Mouse (Mus musculus) intestine, embryonic 14.5 days (tissue): ENCODE measurements at regions not wholly inside any gene's neighbourhood (a gene's known extent, or its start where the extent isn't known, plus 50 kb on each side); places are given as distances from the start of the nearest gene placed in this dataset.
A peak's percentile ranks its signal among the peaks of the same experiment; 100 is the strongest.

Source experiments
- ATAC-seq: fragments of 200-750 bp; cut with Nextera tagmentation; replicated peaks from 2 replicates; pipeline ENCODE4 v1.8.0; 2017; ENCODE audit warnings: low read depth, moderate number of reproducible peaks, moderate TSS enrichment, moderate library complexity; ENCODE audit not compliant: low FRiP score, low TSS enrichment
- DNase-seq: peaks from one replicate; pipeline ENCODE4 v3.0.0-alpha.2; 2018; ENCODE audit warnings: low spot score
- H3K27ac ChIP-seq: fragments of 300-500 bp; sonication (generic); 2 replicates; pipeline ENCODE4 v1.5.1; 2014; ENCODE audit warnings: low read depth, mild to moderate bottlenecking, control low read depth
- H3K27me3 ChIP-seq: fragments of 300-500 bp; sonication (generic); replicated peaks from 2 replicates; pipeline ENCODE4 v1.6.1; 2014; ENCODE audit warnings: low read length, control low read depth; ENCODE audit not compliant: control insufficient read depth, insufficient read depth
- H3K36me3 ChIP-seq: fragments of 300-500 bp; sonication (generic); 2 replicates; pipeline ENCODE4 v1.6.1; 2014; ENCODE audit warnings: low read length, control low read depth; ENCODE audit not compliant: control insufficient read depth, insufficient read depth
- H3K4me1 ChIP-seq: fragments of 300-500 bp; sonication (generic); replicated peaks from 2 replicates; pipeline ENCODE4 v1.6.1; 2014; ENCODE audit warnings: low read length, control low read depth, mixed read lengths; ENCODE audit not compliant: control insufficient read depth, insufficient read depth
- H3K4me2 ChIP-seq: fragments of 300-500 bp; sonication (generic); 2 replicates; pipeline ENCODE4 v1.6.1; 2014; ENCODE audit warnings: low read length
- H3K4me3 ChIP-seq: fragments of 300-500 bp; sonication (generic); 2 replicates; pipeline ENCODE4 v1.5.1; 2014; ENCODE audit warnings: low read depth, low read length, control low read depth, mixed read lengths
- H3K9ac ChIP-seq: fragments of 300-500 bp; sonication (generic); 2 replicates; pipeline ENCODE4 v1.6.1; 2014; ENCODE audit warnings: mild to moderate bottlenecking, low read length
- H3K9me3 ChIP-seq: fragments of 300-500 bp; sonication (generic); 2 replicates; pipeline ENCODE4 v1.6.1; 2016; ENCODE audit warnings: low read length, control low read depth; ENCODE audit not compliant: control insufficient read depth
- WGBS: fragments of 180-500 bp; shearing (Covaris S2); extraction: QIAGEN DNeasy Blood & Tissue Kit; methylation state at CpG from one replicate; pipeline ENCODE4 v1.1.7; 2014; 5-methylcytosine and 5-hydroxymethylcytosine counted together

GRCm38 (mm10) chr3:42065962-42066361 is 323.6 kb downstream of the D3Ertd751e start:
- WGBS: 61% methylated on average over 3 of the region's 3 CpGs

DNA sequence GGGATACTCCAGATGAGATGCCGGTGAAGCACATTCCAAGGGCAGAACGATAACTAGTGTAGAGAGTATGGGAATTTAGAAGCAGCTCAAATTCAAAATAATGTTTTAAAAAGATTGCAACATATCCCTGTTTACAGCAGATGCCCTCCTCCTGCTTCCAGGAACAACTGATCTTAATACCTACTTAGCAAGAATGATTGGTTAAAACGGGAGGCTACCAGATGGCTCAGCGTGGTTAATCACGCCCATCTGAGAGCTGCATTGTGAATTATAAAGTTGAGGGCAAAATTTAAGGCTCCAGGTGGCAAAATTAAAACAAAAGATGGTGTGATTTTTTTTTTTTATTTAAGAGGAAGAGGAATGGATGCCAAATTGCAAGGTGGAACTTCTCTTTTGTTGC is 324.6 kb downstream of the D3Ertd751e start:
- no peak overlapping the region for H3K9ac ChIP-seq
- no peak overlapping the region for H3K27ac ChIP-seq
- ATAC-seq: no peak
- H3K4me1 ChIP-seq: no peaks in the 10 kb centered on the region
- no peaks in the 10 kb centered on the region for H3K36me3 ChIP-seq
- no peaks in the 10 kb centered on the region for H3K9me3 ChIP-seq
- no peak overlapping the region for H3K4me2 ChIP-seq
- no peak for DNase-seq
- 86% methylated on average over 5 of the region's 5 CpGs for WGBS
- no peak overlapping the region for H3K4me3 ChIP-seq
- no peaks in the 10 kb centered on the region for H3K27me3 ChIP-seq

More at GRCm38 (mm10) chr3:42065962-42066361, 323.6 kb downstream of the D3Ertd751e start:
- Histone ChIP-seq H3K36me3 (no peaks in the 10 kb centered on the region), H3K4me3 (no peak overlapping the region), H3K9me3 (no peaks in the 10 kb centered on the region), H3K27ac (no peak overlapping the region), H3K27me3 (no peaks in the 10 kb centered on the region), H3K9ac (no peak overlapping the region), H3K4me1 (no peaks in the 10 kb centered on the region), H3K4me2 (no peak overlapping the region)
- DNase-seq (no peak), ATAC-seq (no peak)

DNA sequence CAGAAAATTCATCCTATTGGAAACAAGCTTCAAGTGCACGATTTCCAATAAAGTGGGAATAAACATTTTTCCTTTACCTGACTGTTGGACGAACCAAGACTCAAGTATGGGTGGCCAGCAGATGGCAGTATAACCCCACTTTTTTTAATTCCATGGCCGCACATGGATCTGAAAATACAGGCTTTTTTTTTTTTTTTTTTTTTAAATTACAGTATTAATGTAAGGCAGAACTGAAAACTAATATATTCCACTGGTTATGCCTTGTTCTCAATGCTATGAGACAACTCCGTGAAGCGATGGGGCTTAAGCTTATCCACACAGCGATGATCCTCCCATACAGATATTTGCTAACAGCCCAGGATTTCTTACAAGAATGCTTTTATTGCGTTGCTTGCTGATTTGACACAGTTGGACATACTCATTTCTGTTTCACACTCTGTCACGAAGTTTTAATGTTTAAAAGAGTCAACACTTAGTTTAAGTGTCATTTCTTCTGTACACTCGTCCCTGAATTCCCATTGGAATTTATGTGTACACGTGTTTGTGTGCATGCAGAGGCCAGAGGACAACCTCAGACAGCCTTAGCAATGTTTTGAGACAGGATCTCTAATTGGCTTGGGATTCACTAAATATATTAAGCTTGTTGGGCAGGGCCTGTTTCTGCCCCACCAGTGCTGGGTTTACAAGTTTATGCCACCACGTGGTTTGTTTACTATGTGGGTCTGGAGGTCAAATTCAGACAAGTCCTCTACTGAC is 332.3 kb downstream of the D3Ertd751e start:
- H3K27me3 ChIP-seq: no peaks in the 10 kb centered on the region
- H3K27ac ChIP-seq: no peak overlapping the region
- 31% methylated on average over 11 of the region's 11 CpGs for WGBS
- H3K9me3 ChIP-seq: no peaks in the 10 kb centered on the region
- H3K4me1 ChIP-seq: 0 out of 2 replicates have a peak, but pooled peaks cover 6% of the 10 kb centered on the region
- ATAC-seq (no peak), DNase-seq (peak; percentile 74)
- no peak overlapping the region for H3K4me3 ChIP-seq
- H3K36me3 ChIP-seq: no peaks in the 10 kb centered on the region
- H3K4me2 ChIP-seq: peak overlapping the region; percentile 32; the same call in 1 of the 2 replicates
- H3K9ac ChIP-seq: no peak overlapping the region

DNA sequence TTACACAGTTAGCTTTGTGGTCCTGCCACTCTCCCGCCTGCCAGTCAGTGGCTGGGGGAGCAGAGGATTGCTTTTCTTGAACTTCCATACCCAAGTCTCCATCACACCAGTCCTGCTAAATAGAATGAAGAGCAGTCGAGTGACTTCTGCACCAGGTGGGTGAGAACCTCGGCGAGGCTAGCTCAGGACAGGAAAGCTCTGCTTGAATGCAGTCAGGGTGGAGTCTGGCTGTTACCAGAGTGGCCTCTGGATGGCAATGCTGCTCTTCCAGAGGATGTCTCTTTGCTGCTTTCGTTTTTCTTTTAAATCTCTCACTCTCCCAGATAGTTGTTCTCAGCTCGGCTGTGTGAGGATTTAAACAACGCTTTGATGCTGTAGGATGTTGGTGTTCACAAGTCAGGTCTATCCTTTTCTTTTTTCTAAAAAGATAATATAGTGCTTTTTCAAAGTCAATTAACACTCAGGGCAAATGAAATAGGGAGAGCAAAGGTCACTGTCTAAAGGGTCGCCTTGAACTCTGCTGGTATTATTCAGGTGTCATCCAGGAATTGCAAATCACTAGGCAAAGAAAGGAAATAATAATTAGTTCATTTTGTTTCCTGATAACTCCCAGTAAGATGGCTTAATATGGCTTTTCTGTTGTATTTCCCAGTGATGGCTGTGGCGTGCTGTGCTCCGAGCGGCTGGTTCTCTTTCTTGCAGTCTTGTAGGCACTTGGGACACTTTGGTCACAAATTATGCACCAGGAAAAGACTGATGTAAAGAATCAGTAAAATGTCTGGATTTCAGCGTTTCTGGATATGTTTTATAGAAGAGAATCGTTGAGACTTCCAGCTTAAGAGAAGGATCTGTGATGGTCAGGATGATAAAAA is 368.8 kb downstream of the D3Ertd751e start:
- Histone ChIP-seq H3K4me3 (no peak overlapping the region), H3K9ac (no peak overlapping the region), H3K27me3 (no peaks in the 10 kb centered on the region), H3K27ac (no peak overlapping the region), H3K9me3 (no peaks in the 10 kb centered on the region), H3K4me2 (peak overlapping the region; percentile 26; the same call in 1 of the 2 replicates), H3K36me3 (no peaks in the 10 kb centered on the region), H3K4me1 (no peaks in the 10 kb centered on the region)
- ATAC-seq (peak; percentile 81; the same call in 1 of the 2 replicates), DNase-seq (peak; percentile 74)
- WGBS: 37% methylated on average over 13 of the region's 13 CpGs

DNA sequence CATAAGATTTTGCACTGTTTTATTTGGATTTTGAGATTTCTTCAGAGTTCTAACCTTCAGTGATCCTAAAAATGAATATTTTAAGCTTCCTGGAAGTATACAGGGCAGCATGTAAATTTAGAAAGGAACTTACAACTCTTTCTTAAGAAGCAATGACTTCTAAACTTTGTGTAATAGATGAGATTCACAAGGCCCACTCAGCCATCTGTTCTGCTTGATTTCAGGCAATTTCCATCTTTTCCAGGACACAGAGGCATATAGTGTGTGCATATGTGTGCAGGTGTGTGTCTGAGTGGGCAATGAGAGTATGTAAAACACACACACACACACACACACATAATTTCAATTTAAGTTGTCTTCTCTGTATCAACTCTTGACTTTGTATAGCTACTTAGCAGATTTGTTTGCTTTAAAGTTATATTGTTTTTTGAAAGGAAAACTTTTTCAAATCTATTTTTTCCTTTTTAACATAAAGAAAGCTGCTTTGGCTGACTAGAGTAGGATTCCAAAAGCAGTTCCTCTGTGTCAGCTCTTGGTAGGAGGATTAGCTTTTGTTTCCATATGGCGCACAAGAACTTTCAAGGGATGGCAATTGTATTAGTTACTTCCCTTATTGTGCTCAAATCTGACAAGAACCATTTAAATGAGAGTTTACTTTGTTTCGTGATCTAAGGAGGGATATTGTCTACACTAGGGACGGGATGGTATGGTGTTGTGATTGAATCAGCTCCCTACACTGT is 387.6 kb downstream of the D3Ertd751e start:
- Histone ChIP-seq H3K4me1 (no peaks in the 10 kb centered on the region), H3K27me3 (no peaks in the 10 kb centered on the region), H3K27ac (no peak overlapping the region), H3K4me3 (no peak overlapping the region), H3K4me2 (no peak overlapping the region), H3K9me3 (no peaks in the 10 kb centered on the region), H3K9ac (no peak overlapping the region), H3K36me3 (no peaks in the 10 kb centered on the region)
- 81% methylated on average over 3 of the region's 3 CpGs for WGBS
- DNase-seq: no peak
- ATAC-seq: no peak

GRCm38 (mm10) chr3:42132322-42132721 is 389.9 kb downstream of the D3Ertd751e start:
- DNase-seq (no peak), ATAC-seq (no peak)
- no peak overlapping the region for H3K9ac ChIP-seq
- 93% methylated on average over 1 of the region's 1 CpGs for WGBS
- no peak overlapping the region for H3K27ac ChIP-seq
- H3K27me3 ChIP-seq: no peaks in the 10 kb centered on the region
- H3K4me2 ChIP-seq: no peak overlapping the region
- no peaks in the 10 kb centered on the region for H3K4me1 ChIP-seq
- no peak overlapping the region for H3K4me3 ChIP-seq
- H3K36me3 ChIP-seq: no peaks in the 10 kb centered on the region
- no peaks in the 10 kb centered on the region for H3K9me3 ChIP-seq

- H3K27me3 ChIP-seq: no peaks in the 10 kb centered on the region
- no peaks in the 10 kb centered on the region for H3K36me3 ChIP-seq
- H3K4me2 ChIP-seq: no peak overlapping the region
- ATAC-seq (no peak), DNase-seq (no peak)
- H3K4me1 ChIP-seq: no peaks in the 10 kb centered on the region
- WGBS: 89% methylated on average over 3 of the region's 3 CpGs
- H3K9me3 ChIP-seq: no peaks in the 10 kb centered on the region
- H3K27ac ChIP-seq: no peak overlapping the region
- no peak overlapping the region for H3K4me3 ChIP-seq
- H3K9ac ChIP-seq: no peak overlapping the region
These were observed 411.0 kb downstream of the D3Ertd751e start for GRCm38 (mm10) chr3:42153372-42153771.

GRCm38 (mm10) chr3:42154909-42155308 is 412.5 kb downstream of the D3Ertd751e start:
- H3K4me3 ChIP-seq: no peak overlapping the region
- DNase-seq: no peak
- no peak overlapping the region for H3K9ac ChIP-seq
- no peaks in the 10 kb centered on the region for H3K27me3 ChIP-seq
- no peaks in the 10 kb centered on the region for H3K9me3 ChIP-seq
- H3K36me3 ChIP-seq: no peaks in the 10 kb centered on the region
- no peaks in the 10 kb centered on the region for H3K4me1 ChIP-seq
- no peak overlapping the region for H3K27ac ChIP-seq
- 57% methylated on average over 4 of the region's 4 CpGs for WGBS
- H3K4me2 ChIP-seq: no peak overlapping the region
- no peak for ATAC-seq
